Mouse (Mus musculus) midbrain, embryonic 13.5 days (tissue): ENCODE results near the gene Atp6v1f. TPM values are rescaled to one million over a fixed set of nuclear protein-coding genes. Genes with fewer than 3 reads are reported as not detected.

Experiments
- ATAC-seq: fragments of 200-750 bp; cut with Nextera tagmentation; 2 replicates; pipeline ENCODE4 v1.8.0; 2017; ENCODE audit warnings: mild to moderate bottlenecking, moderate TSS enrichment, moderate library complexity
- H3K27ac ChIP-seq: fragments of 300-500 bp; sonication (generic); 2 replicates; pipeline ENCODE4 v1.5.1; 2015; ENCODE audit warnings: inconsistent platforms, mild to moderate bottlenecking, moderate library complexity
- H3K27me3 ChIP-seq: fragments of 300-500 bp; sonication (generic); 2 replicates; pipeline ENCODE4 v1.6.1; 2015; ENCODE audit warnings: mild to moderate bottlenecking, inconsistent platforms
- H3K36me3 ChIP-seq: fragments of 300-500 bp; sonication (generic); 2 replicates; pipeline ENCODE4 v1.6.1; 2015; ENCODE audit warnings: mild to moderate bottlenecking, inconsistent platforms
- H3K4me1 ChIP-seq: fragments of 300-500 bp; sonication (generic); replicated peaks from 2 replicates; pipeline ENCODE4 v1.6.1; 2015; ENCODE audit warnings: inconsistent platforms
- H3K4me2 ChIP-seq: fragments of 300-500 bp; sonication (generic); replicated peaks from 2 replicates; pipeline ENCODE4 v1.6.1; 2015; ENCODE audit warnings: moderate library complexity, mild to moderate bottlenecking, inconsistent platforms
- H3K4me3 ChIP-seq: fragments of 300-500 bp; sonication (generic); replicated peaks from 2 replicates; pipeline ENCODE4 v1.5.1; 2015; ENCODE audit warnings: mild to moderate bottlenecking, inconsistent platforms
- H3K9ac ChIP-seq: fragments of 300-500 bp; sonication (generic); replicated peaks from 2 replicates; pipeline ENCODE4 v1.6.1; 2015; ENCODE audit warnings: mild to moderate bottlenecking, inconsistent platforms
- H3K9me3 ChIP-seq: fragments of 300-500 bp; sonication (generic); 2 replicates; pipeline ENCODE4 v1.6.1; 2016; ENCODE audit warnings: mild to moderate bottlenecking, inconsistent platforms
- WGBS: fragments of 180-500 bp; shearing (Covaris S2); methylation state at CpG from one replicate; pipeline ENCODE4 v1.1.7; 2015; 5-methylcytosine and 5-hydroxymethylcytosine counted together
- polyA plus RNA-seq: library from polyadenylated mRNA; unstranded; fragments of >200 nt; fragmentation: Nextera tagmentation; extraction: Ambion mirVana; gene quantifications from 2 replicates; pipeline ENCODE4 v1.2.1, GENCODE M21; 2015

Gene Atp6v1f
- polyA plus RNA-seq, 1 experiment from 2014 or later = 328 TPM

- Histone ChIP-seq H3K4me1 (peaks cover 21% of the 10 kb centered on the region), H3K4me2 (no peak within 1 kb of the TSS), H3K27ac (no peak within 1 kb of the TSS), H3K9me3 (no peaks in the 10 kb centered on the region), H3K4me3 (no peak within 1 kb of the TSS), H3K9ac (no peak within 1 kb of the TSS), H3K36me3 (peaks cover 24% of the 10 kb centered on the region), H3K27me3 (peaks cover 14% of the 10 kb centered on the region; the same call in 1 of the 2 replicates)
- no peak for ATAC-seq
- 95% methylated on average over 4 of the region's 4 CpGs for WGBS
Measured at GRCm38 (mm10) chr6:29471137-29471536, 3.6 kb downstream of the Atp6v1f start, which contains the start of gene Atp6v1fnb. Gene Atp6v1fnb, plus strand, starts transcription at chr6:29471437.

GRCm38 (mm10) chr6:29473941-29474691, 6.6 kb downstream of the Atp6v1f start:
- Histone ChIP-seq H3K4me1 (peaks cover 11% of the 10 kb centered on the region), H3K27ac (no peak overlapping the region), H3K36me3 (peaks cover 24% of the 10 kb centered on the region), H3K9ac (peak overlapping the region; percentile 44; the same call in 1 of the 2 replicates), H3K4me2 (peak overlapping the region; percentile 57), H3K4me3 (peak overlapping the region; percentile 39), H3K9me3 (no peaks in the 10 kb centered on the region), H3K27me3 (peaks cover 23% of the 10 kb centered on the region; the same call in 1 of the 2 replicates)
- WGBS = 2% methylated on average over 32 of the region's 33 CpGs
- peak; percentile 87 for ATAC-seq

GRCm38 (mm10) chr6:29474736-29475135, 7.2 kb downstream of the Atp6v1f start:
- Histone ChIP-seq H3K36me3 (peaks cover 23% of the 10 kb centered on the region), H3K4me2 (no peak overlapping the region), H3K9ac (no peak overlapping the region), H3K27me3 (peaks cover 23% of the 10 kb centered on the region; the same call in 1 of the 2 replicates), H3K4me1 (peaks cover 9% of the 10 kb centered on the region), H3K27ac (no peak overlapping the region), H3K9me3 (no peaks in the 10 kb centered on the region), H3K4me3 (no peak overlapping the region)
- 66% methylated on average over 2 of the region's 2 CpGs for WGBS
- ATAC-seq = no peak

- ATAC-seq = no peak
- H3K36me3 ChIP-seq = no peaks in the 10 kb centered on the region
Measured at GRCm38 (mm10) chr6:29482691-29483090, 15.2 kb downstream of the Atp6v1f start.

GRCm38 (mm10) chr6:29484716-29485559, 17.4 kb downstream of the Atp6v1f start:
- peaks cover 18% of the 10 kb centered on the region for H3K27me3 ChIP-seq
- peak overlapping the region; percentile 27 for H3K4me3 ChIP-seq
- 7% methylated on average over 26 of the region's 26 CpGs for WGBS

More at GRCm38 (mm10) chr6:29482691-29483090, 15.2 kb downstream of the Atp6v1f start:
- H3K9ac ChIP-seq = no peak overlapping the region
- no peaks in the 10 kb centered on the region for H3K9me3 ChIP-seq
- H3K27ac ChIP-seq = no peak overlapping the region
- peaks cover 7% of the 10 kb centered on the region for H3K4me1 ChIP-seq
- no peak overlapping the region for H3K4me3 ChIP-seq
- no peak overlapping the region for H3K4me2 ChIP-seq
- H3K27me3 ChIP-seq = peaks cover 18% of the 10 kb centered on the region
- 92% methylated on average over 13 of the region's 13 CpGs for WGBS

GRCm38 (mm10) chr6:29485951-29486350, 18.4 kb downstream of the Atp6v1f start:
- H3K4me1 ChIP-seq = peaks cover 7% of the 10 kb centered on the region
- H3K4me3 ChIP-seq = no peak overlapping the region
- no peaks in the 10 kb centered on the region for H3K9me3 ChIP-seq
- H3K36me3 ChIP-seq = no peaks in the 10 kb centered on the region
- peaks cover 18% of the 10 kb centered on the region for H3K27me3 ChIP-seq
- 62% methylated on average over 2 of the region's 2 CpGs for WGBS
- no peak overlapping the region for H3K4me2 ChIP-seq
- H3K9ac ChIP-seq = no peak overlapping the region
- no peak for ATAC-seq
- no peak overlapping the region for H3K27ac ChIP-seq

More at GRCm38 (mm10) chr6:29484716-29485559, 17.4 kb downstream of the Atp6v1f start:
- peak; percentile 72 for ATAC-seq
- H3K4me1 ChIP-seq = peaks cover 7% of the 10 kb centered on the region
- H3K36me3 ChIP-seq = no peaks in the 10 kb centered on the region
- 0 out of 2 replicates have a peak overlapping the region, but pooled peaks have one; percentile 21 for H3K9ac ChIP-seq
- H3K9me3 ChIP-seq = no peaks in the 10 kb centered on the region
- H3K4me2 ChIP-seq = peak overlapping the region; percentile 57
- no peak overlapping the region for H3K27ac ChIP-seq

- Histone ChIP-seq H3K4me2 (no peak overlapping the region), H3K4me3 (no peak overlapping the region), H3K36me3 (no peaks in the 10 kb centered on the region), H3K4me1 (0 out of 2 replicates have a peak, but pooled peaks cover 4% of the 10 kb centered on the region), H3K27me3 (peaks cover 51% of the 10 kb centered on the region), H3K9ac (no peak overlapping the region), H3K9me3 (no peaks in the 10 kb centered on the region), H3K27ac (no peak overlapping the region)
- 89% methylated on average over 4 of the region's 4 CpGs for WGBS
- ATAC-seq = no peak
Measured at GRCm38 (mm10) chr6:29494101-29494500, 26.6 kb downstream of the Atp6v1f start.

- Histone ChIP-seq H3K27ac (no peak overlapping the region), H3K9ac (no peak overlapping the region), H3K36me3 (no peaks in the 10 kb centered on the region), H3K4me1 (0 out of 2 replicates have a peak, but pooled peaks cover 4% of the 10 kb centered on the region), H3K4me2 (peak overlapping the region; percentile 12), H3K4me3 (0 out of 2 replicates have a peak overlapping the region, but pooled peaks have one; percentile 7), H3K27me3 (peaks cover 51% of the 10 kb centered on the region), H3K9me3 (no peaks in the 10 kb centered on the region)
- 10% methylated on average over 24 of the region's 25 CpGs for WGBS
- peak; percentile 32; the same call in 1 of the 2 replicates for ATAC-seq
Measured at GRCm38 (mm10) chr6:29496270-29496669, 28.8 kb downstream of the Atp6v1f start.

- H3K9ac ChIP-seq = no peak overlapping the region
- H3K27ac ChIP-seq = no peak overlapping the region
- H3K4me2 ChIP-seq = no peak overlapping the region
- H3K4me3 ChIP-seq = no peak overlapping the region
- no peak for ATAC-seq
- 33% methylated on average over 2 of the region's 2 CpGs for WGBS
- H3K9me3 ChIP-seq = no peaks in the 10 kb centered on the region
- 0 out of 2 replicates have a peak, but pooled peaks cover 4% of the 10 kb centered on the region for H3K4me1 ChIP-seq
- H3K27me3 ChIP-seq = peaks cover 45% of the 10 kb centered on the region
- no peaks in the 10 kb centered on the region for H3K36me3 ChIP-seq
Measured at GRCm38 (mm10) chr6:29497791-29498190, 30.3 kb downstream of the Atp6v1f start.

GRCm38 (mm10) chr6:29500177-29500576, 32.7 kb downstream of the Atp6v1f start:
- Histone ChIP-seq H3K36me3 (no peaks in the 10 kb centered on the region), H3K9me3 (no peaks in the 10 kb centered on the region), H3K9ac (no peak overlapping the region), H3K4me2 (no peak overlapping the region), H3K27ac (no peak overlapping the region), H3K27me3 (peaks cover 50% of the 10 kb centered on the region), H3K4me1 (0 out of 2 replicates have a peak, but pooled peaks cover 4% of the 10 kb centered on the region), H3K4me3 (no peak overlapping the region)
- 95% methylated on average over 7 of the region's 7 CpGs for WGBS
- ATAC-seq = no peak

- Histone ChIP-seq H3K4me3 (no peak overlapping the region), H3K27me3 (peaks cover 48% of the 10 kb centered on the region), H3K4me1 (0 out of 2 replicates have a peak, but pooled peaks cover 4% of the 10 kb centered on the region), H3K27ac (no peak overlapping the region), H3K4me2 (no peak overlapping the region), H3K9me3 (no peaks in the 10 kb centered on the region), H3K9ac (no peak overlapping the region), H3K36me3 (no peaks in the 10 kb centered on the region)
- WGBS = 90% methylated on average over 6 of the region's 6 CpGs
- ATAC-seq = no peak
Measured at GRCm38 (mm10) chr6:29500810-29501209, 33.3 kb downstream of the Atp6v1f start.
